Mouse (Mus musculus) heart, postnatal 0 days (tissue): ENCODE measurements around the gene Catsperd. TPM values are rescaled to one million over a fixed set of nuclear protein-coding genes. Genes with fewer than 3 reads are reported as not detected.
A peak's percentile ranks its signal among the peaks of the same experiment; 100 is the strongest.

Source experiments
- ATAC-seq: fragments of 200-750 bp; cut with Nextera tagmentation; 2 replicates; pipeline ENCODE4 v1.8.0; 2017; ENCODE audit warnings: low read depth, moderate number of reproducible peaks, moderate library complexity; ENCODE audit not compliant: insufficient read depth
- DNase-seq: peaks from one replicate; pipeline ENCODE4 v3.0.0-alpha.2; 2016; ENCODE audit warnings: low spot score
- H3K27ac ChIP-seq: fragments of 300-500 bp; sonication (generic); 2 replicates; pipeline ENCODE4 v1.5.1; 2014; ENCODE audit warnings: low read depth, mild to moderate bottlenecking
- H3K27me3 ChIP-seq: fragments of 300-500 bp; sonication (generic); 2 replicates; pipeline ENCODE4 v1.6.1; 2014; ENCODE audit warnings: low read length, mixed read lengths; ENCODE audit not compliant: control insufficient read depth, insufficient read depth
- H3K36me3 ChIP-seq: fragments of 300-500 bp; sonication (generic); replicated peaks from 2 replicates; pipeline ENCODE4 v1.6.1; 2014; ENCODE audit warnings: low read length, mixed read lengths; ENCODE audit not compliant: control insufficient read depth, insufficient read depth
- H3K4me1 ChIP-seq: fragments of 300-500 bp; sonication (generic); 2 replicates; pipeline ENCODE4 v1.6.1; 2014; ENCODE audit warnings: antibody characterized with exemption; ENCODE audit not compliant: control insufficient read depth, insufficient read depth
- H3K4me2 ChIP-seq: fragments of 300-500 bp; sonication (generic); 2 replicates; pipeline ENCODE4 v1.6.1; 2014; ENCODE audit warnings: low read depth, mild to moderate bottlenecking, low read length, moderate library complexity
- H3K4me3 ChIP-seq: fragments of 300-500 bp; sonication (generic); 2 replicates; pipeline ENCODE4 v1.5.1; 2014; ENCODE audit warnings: low read depth, low read length
- H3K9ac ChIP-seq: fragments of 300-500 bp; sonication (generic); replicated peaks from 2 replicates; pipeline ENCODE4 v1.6.1; 2014; ENCODE audit warnings: low read depth, low read length, mixed read lengths
- H3K9me3 ChIP-seq: fragments of 300-500 bp; sonication (generic); replicated peaks from 2 replicates; pipeline ENCODE4 v1.6.1; 2016; ENCODE audit warnings: low read length; ENCODE audit not compliant: control insufficient read depth
- CTCF ChIP-seq: IDR thresholded peaks from 2 replicates; pipeline ENCODE4 v1.5.1; 2016; ENCODE audit warnings: antibody characterized with exemption, control low read depth, low read depth
- EP300 ChIP-seq: IDR thresholded peaks from 2 replicates; pipeline ENCODE4 v1.6.1; 2016; ENCODE audit warnings: antibody characterized with exemption, low read depth
- WGBS: fragments of 180-500 bp; shearing (Covaris S2); extraction: QIAGEN DNeasy Blood & Tissue Kit; methylation state at CpG from one replicate; pipeline ENCODE4 v1.1.7; 2014; 5-methylcytosine and 5-hydroxymethylcytosine counted together
- polyA plus RNA-seq: library from polyadenylated mRNA; unstranded; fragments of >200 nt; fragmentation: Nextera tagmentation; extraction: Ambion mirVana; gene quantifications from 2 replicates; pipeline ENCODE4 v1.2.1, GENCODE M21; 2015
- total RNA-seq: library from RNA; depleted of rRNA; stranded (reverse); fragments of >200 nt; gene quantifications from 2 replicates; pipeline ENCODE4 v1.2.3, GENCODE M21; 2014; ENCODE audit warnings: low replicate concordance

Gene Catsperd
- total and polyA plus RNA-seq, 2 experiments from 2014 or later, result 0.20 TPM; not detected in 1

- no peak for ATAC-seq
Measured at GRCm38 (mm10) chr17:56587773-56588172, 40.2 kb upstream of the Catsperd start.

GRCm38 (mm10) chr17:56588921-56589320 lies 39.0 kb upstream of the Catsperd start:
- TF ChIP-seq CTCF (no peak), EP300 (no peak)
- H3K36me3 ChIP-seq, result peaks cover 74% of the 10 kb centered on the region
- H3K4me3 ChIP-seq, result no peak overlapping the region
- H3K27ac ChIP-seq, result no peak overlapping the region
- DNase-seq, result no peak
- 92% methylated on average over 4 of the region's 4 CpGs for WGBS
- H3K4me2 ChIP-seq, result no peak overlapping the region
- no peak overlapping the region for H3K9ac ChIP-seq
- no peak for ATAC-seq
- H3K9me3 ChIP-seq, result no peaks in the 10 kb centered on the region
- peaks cover 12% of the 10 kb centered on the region for H3K4me1 ChIP-seq
- no peaks in the 10 kb centered on the region for H3K27me3 ChIP-seq

More at GRCm38 (mm10) chr17:56587773-56588172, 40.2 kb upstream of the Catsperd start:
- H3K4me3 ChIP-seq, result no peak overlapping the region
- 0 out of 2 replicates have a peak overlapping the region, but pooled peaks have one; percentile 7 for H3K9ac ChIP-seq
- DNase-seq, result no peak
- no peak overlapping the region for H3K4me2 ChIP-seq
- no peak for TF ChIP-seq CTCF
- no peak for TF ChIP-seq EP300
- WGBS, result 65% methylated on average over 1 of the region's 1 CpGs
- peaks cover 18% of the 10 kb centered on the region for H3K4me1 ChIP-seq
- no peak overlapping the region for H3K27ac ChIP-seq
- H3K9me3 ChIP-seq, result no peaks in the 10 kb centered on the region
- no peaks in the 10 kb centered on the region for H3K27me3 ChIP-seq
- H3K36me3 ChIP-seq, result peaks cover 65% of the 10 kb centered on the region

GRCm38 (mm10) chr17:56592553-56592952 lies 35.4 kb upstream of the Catsperd start:
- H3K9me3 ChIP-seq, result no peaks in the 10 kb centered on the region
- TF ChIP-seq EP300 (no peak), CTCF (no peak)
- no peak overlapping the region for H3K9ac ChIP-seq
- ATAC-seq (no peak), DNase-seq (no peak)
- no peaks in the 10 kb centered on the region for H3K27me3 ChIP-seq
- H3K4me1 ChIP-seq, result no peaks in the 10 kb centered on the region
- H3K36me3 ChIP-seq, result peaks cover 99% of the 10 kb centered on the region
- H3K27ac ChIP-seq, result no peak overlapping the region
- no peak overlapping the region for H3K4me2 ChIP-seq
- H3K4me3 ChIP-seq, result no peak overlapping the region

GRCm38 (mm10) chr17:56593527-56594271 lies 34.2 kb upstream of the Catsperd start:
- Histone ChIP-seq H3K9me3 (no peaks in the 10 kb centered on the region), H3K27ac (no peak overlapping the region), H3K9ac (no peak overlapping the region), H3K4me1 (no peaks in the 10 kb centered on the region), H3K36me3 (peaks cover 95% of the 10 kb centered on the region), H3K4me2 (no peak overlapping the region), H3K4me3 (no peak overlapping the region), H3K27me3 (no peaks in the 10 kb centered on the region)
- ATAC-seq (peak; percentile 56), DNase-seq (no peak)
- TF ChIP-seq CTCF (no peak), EP300 (no peak)
- 65% methylated on average over 8 of the region's 8 CpGs for WGBS

GRCm38 (mm10) chr17:56603186-56604069 lies 24.5 kb upstream of the Catsperd start:
- H3K27me3 ChIP-seq, result no peaks in the 10 kb centered on the region
- H3K36me3 ChIP-seq, result peaks cover 80% of the 10 kb centered on the region
- ATAC-seq, result no peak
- 0 out of 2 replicates have a peak, but pooled peaks cover 3% of the 10 kb centered on the region for H3K4me1 ChIP-seq
- DNase-seq, result no peak
- TF ChIP-seq CTCF, result no peak
- no peak for TF ChIP-seq EP300
- no peaks in the 10 kb centered on the region for H3K9me3 ChIP-seq
- H3K4me2 ChIP-seq, result no peak overlapping the region
- H3K27ac ChIP-seq, result no peak overlapping the region
- H3K9ac ChIP-seq, result no peak overlapping the region
- H3K4me3 ChIP-seq, result no peak overlapping the region
- WGBS, result 91% methylated on average over 28 of the region's 28 CpGs
